Mouse (Mus musculus): ENCODE data around the gene Tmem8b.

The Tmem8b gene

DNA sequence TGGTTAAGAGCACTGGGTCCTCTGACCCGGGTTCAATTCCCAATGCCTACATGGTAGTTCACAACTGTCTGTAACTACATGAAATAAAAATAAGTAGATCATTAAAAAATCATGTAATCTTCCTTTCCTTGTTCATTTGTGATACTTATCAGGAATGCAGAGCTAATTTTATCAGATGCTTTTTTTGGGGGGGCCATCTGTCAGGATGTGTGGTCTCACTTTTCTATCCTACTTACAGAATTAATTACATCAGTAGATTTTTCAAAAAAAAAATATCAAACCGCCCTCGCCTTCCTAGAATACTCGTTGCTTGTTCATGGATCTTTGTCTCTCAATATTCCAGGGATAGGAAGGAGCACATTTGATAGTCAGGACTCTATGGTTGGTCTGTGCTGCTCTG lies 53.4 kb downstream of the Tmem8b start:
- DNase-seq, result no peak

DNA sequence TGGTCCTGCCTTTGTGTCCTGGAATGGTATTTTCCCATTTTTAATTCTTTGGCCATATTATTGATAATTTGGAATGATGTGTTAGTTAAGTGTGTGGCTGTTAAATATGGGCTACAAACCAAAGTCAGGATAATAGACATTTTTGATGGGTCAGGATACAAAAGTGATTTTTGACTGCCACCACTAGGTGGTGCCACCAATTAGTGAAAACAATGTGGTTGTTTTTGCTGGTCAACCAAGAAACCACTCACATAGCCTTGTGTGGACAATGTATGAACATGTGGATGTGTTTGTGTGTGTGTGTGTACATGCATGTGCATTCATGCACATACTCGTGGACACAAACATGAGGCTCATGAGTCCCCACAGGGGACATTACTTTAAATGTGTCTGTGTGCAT lies 56.0 kb downstream of the Tmem8b start:
- DNase-seq, result peak; percentile 64 to 76

DNA sequence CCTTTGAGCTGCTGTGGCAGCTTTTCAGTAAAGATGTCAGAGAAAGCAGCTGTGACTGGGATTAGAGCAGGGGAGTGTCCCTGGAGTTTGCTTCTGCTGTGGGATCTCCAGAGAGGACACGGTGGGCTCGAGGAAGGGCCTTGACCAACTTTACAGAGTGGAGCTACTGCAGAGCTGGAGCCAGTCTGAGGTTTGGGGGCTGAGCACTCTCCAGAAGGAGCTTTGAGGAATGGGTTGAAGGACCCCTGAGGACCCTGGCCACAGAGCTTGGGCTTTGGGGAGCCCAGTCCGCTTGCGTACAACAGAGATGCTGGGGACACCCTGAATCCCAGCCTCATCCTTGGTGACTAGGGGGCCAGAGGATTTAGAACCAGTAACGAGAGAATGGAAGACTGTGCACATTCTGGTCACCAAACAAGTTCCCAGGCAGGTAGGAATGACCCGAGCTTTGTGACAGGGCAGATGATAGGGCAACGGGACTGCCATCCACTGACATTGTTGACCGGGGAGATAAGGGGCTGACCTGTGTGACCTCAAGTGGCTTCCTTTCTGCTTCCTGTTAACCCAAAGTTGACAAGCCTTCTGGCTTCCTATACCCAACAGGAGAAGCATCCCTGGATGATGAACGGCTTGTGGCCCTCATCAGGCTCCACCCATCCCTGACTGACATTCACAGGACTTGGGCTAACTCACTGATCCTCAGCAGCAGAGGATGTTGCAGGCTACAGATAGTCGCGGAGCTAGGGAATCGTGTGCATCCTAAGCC lies 57.6 kb downstream of the Tmem8b start:
- DNase-seq, result no peak

DNA sequence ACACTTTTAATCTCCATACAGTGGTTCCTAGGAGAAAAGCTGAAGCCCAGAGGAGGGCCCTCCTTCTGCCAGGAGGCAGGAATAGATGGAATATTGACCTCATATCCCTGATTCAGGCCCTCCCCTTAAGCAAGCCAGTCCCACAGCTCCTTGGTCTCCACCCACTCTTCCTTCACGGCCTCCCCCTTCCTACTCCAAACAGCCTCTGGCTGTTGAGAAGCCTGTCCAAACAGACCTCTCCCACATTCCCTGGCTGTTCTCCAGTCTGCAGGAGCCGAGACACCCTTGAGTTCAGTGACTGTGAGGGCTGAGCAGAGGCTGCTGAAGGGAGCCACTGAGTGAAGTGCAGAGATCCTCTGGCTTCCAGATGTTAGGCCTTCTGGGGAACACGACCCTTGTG lies 58.2 kb downstream of the Tmem8b start, which contains the start of gene Hrct1:
TSS of gene Hrct1 (plus strand) at position 194 of the 400 bp plus-strand sequence.
- DNase-seq, result no peak

- no peak for DNase-seq
These were observed 59.2 kb downstream of the Tmem8b start for GRCm38 (mm10) chr4:43727718-43728575.

DNA sequence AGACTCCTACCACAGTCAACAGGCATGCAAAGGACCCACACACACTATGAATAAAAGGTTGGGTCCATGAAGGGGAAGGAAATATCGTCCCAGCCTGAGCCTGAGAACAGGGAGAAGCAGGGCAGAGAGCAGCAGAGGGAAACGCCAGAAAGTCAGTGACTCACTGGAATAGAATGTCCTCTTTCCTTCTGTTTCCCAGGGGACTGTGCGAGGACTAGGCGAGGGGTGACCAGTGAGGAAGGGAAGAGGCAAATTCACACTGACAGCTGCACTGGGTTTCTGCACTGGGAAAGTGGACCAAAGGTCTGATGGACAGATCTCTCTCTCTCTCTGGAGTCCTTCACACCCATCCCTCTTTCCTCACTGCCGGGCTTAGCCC lies 59.8 kb downstream of the Tmem8b start:
- no peak for DNase-seq

DNA sequence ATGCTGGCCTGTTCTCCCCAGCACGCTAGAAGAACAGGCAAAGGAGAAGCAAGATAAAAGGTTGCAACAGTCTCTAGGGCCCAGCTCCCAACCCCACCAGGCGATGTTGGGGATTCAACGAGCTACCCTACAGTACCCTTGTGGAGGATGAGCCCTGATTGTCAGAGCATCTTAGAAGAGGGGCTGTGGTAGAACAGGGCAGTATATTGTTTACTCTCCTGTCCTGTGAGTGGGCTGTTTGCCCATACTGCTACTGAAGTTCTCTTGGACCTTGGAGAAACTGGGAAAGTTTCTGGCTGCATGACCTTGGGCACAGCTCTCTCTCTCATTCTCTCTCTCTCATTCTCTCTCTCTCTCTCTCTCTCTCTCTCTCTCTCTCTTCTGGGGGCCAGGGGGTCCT lies 60.4 kb downstream of the Tmem8b start:
- no peak for DNase-seq

GRCm38 (mm10) chr4:43729794-43730550 lies 61.2 kb downstream of the Tmem8b start, which contains the start of gene Spaar:
Spaar (plus strand) TSS chr4:43730034.
- no peak for DNase-seq

DNA sequence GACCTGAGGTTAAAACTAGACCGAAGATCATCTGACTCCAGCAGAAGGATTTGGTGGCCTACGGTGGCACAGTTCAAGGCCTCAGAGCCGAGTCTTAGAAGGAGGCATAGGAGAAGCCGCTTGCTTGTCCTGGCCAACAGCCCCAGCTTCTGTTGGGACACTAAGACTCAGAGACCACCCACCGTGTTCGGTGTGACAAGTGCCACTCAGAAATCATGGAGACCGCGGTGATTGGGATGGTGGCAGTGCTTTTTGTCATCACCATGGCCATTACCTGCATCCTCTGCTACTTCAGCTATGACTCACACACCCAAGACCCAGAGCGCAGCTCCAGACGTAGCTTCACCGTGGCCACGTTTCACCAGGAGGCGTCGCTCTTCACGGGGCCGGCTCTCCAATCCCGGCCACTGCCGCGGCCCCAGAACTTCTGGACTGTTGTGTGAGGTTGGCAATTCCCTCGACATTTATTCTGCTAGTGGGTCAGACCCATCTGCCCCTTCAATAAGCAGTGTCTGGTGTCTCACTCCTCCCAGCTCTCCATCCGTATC lies 62.1 kb downstream of the Tmem8b start:
- no peak for DNase-seq

GRCm38 (mm10) chr4:43732171-43732570 lies 63.4 kb downstream of the Tmem8b start:
- no peak for DNase-seq

DNA sequence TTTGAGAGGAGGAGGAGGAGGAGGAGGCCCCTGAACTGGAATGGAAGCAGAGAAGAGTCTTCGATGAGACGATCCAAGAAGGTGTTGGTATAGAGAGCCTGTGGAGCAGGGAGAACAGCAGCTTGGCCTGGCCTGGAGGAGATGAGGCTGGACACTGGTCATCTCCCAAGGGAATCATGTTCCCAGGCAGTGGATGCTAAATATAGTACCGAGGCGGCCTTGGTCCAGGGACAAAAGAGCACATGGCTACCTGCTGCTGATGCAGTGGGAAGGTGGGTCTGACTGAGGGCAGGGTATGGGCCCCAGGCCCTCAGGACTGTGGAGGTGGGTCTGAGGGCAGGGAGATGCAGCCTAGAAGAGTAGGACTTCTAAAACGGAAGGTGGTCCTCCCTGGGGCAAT lies 64.4 kb downstream of the Tmem8b start:
- DNase-seq, result no peak

- no peak for DNase-seq
These were observed 68.4 kb downstream of the Tmem8b start for GRCm38 (mm10) chr4:43737144-43737543.

- no peak for DNase-seq
These were observed 70.4 kb downstream of the Tmem8b start for GRCm38 (mm10) chr4:43738989-43739674.

- DNase-seq, result no peak
These were observed 72.8 kb downstream of the Tmem8b start for GRCm38 (mm10) chr4:43741526-43741925.
